Mouse (Mus musculus) spleen, adult 2 months (tissue): ENCODE results near the gene Kntc1.

ENCODE experiments used
- CTCF ChIP-seq: fragments of 200-500 bp; IDR thresholded peaks from 2 replicates; pipeline ENCODE4 v1.5.1; 2011; ENCODE audit warnings: mild to moderate bottlenecking, inconsistent platforms; ENCODE audit not compliant: insufficient read depth, insufficient read length, insufficient replicate concordance; ENCODE audit errors: extremely low read depth
- POLR2A ChIP-seq: fragments of 200-500 bp; IDR thresholded peaks from 2 replicates; pipeline ENCODE4 v1.6.1; 2011; ENCODE audit warnings: low read depth, low read length, inconsistent platforms

- no peak for TF ChIP-seq POLR2A
- no peak for TF ChIP-seq CTCF
Observed at GRCm38 (mm10) chr5:123708598-123708997, 40.9 kb upstream of the Kntc1 start.
